Mouse (Mus musculus) granulocyte monocyte progenitor cell, adult 5-6 weeks (primary cell): ENCODE data around the gene Slc17a6. TPM values are rescaled to one million over a fixed set of nuclear protein-coding genes. Genes with fewer than 3 reads are reported as not detected.
A peak's percentile ranks its signal among the peaks of the same experiment; 100 is the strongest.

Experiments
- ATAC-seq: replicated peaks from 2 replicates; pipeline ENCODE4 v1.8.0; 2016; ENCODE audit warnings: mild to moderate bottlenecking, moderate TSS enrichment, inconsistent platforms; ENCODE audit not compliant: poor library complexity, severe bottlenecking
- total RNA-seq, 2 experiments: library from RNA; stranded (forward) in 1 of 2; stranded (reverse) in 1 of 2; fragments of 200-712, 200-1000 nt in 1 of 2; fragments of >200 nt in 1 of 2; fragmentation: Nextera tagmentation in 1 of 2; gene quantifications; 2 replicates each; pipeline ENCODE4 v1.2.3; 2014 to 2017

Gene Slc17a6
- total RNA-seq (2014; fragmentation: Nextera tagmentation) (not detected in 2 replicates), total RNA-seq (2017) (not detected in 2 replicates)

GRCm38 (mm10) chr7:51621694-51622145 lies at the start of gene Slc17a6:
Gene Slc17a6, plus strand, starts transcription at chr7:51622006.
- ATAC-seq, result peak; percentile 82

- no peak for ATAC-seq
These were observed 21.8 kb upstream of the Slc17a6 start for GRCm38 (mm10) chr7:51600021-51600420.

- no peak for ATAC-seq
These were observed 18.1 kb upstream of the Slc17a6 start for GRCm38 (mm10) chr7:51603741-51604140.

- no peak for ATAC-seq
These were observed 7.4 kb upstream of the Slc17a6 start for GRCm38 (mm10) chr7:51614404-51614803.

GRCm38 (mm10) chr7:51617941-51618340 lies 3.9 kb upstream of the Slc17a6 start:
- ATAC-seq, result no peak

GRCm38 (mm10) chr7:51618412-51618811 lies 3.4 kb upstream of the Slc17a6 start:
- ATAC-seq, result no peak

- no peak for ATAC-seq
These were observed 1.8 kb upstream of the Slc17a6 start for GRCm38 (mm10) chr7:51619977-51620376.

- no peak for ATAC-seq
These were observed 390 bp downstream of the Slc17a6 start for GRCm38 (mm10) chr7:51622196-51622595.

GRCm38 (mm10) chr7:51622666-51623065 lies 860 bp downstream of the Slc17a6 start:
- ATAC-seq, result no peak

GRCm38 (mm10) chr7:51624336-51624897 lies 2.6 kb downstream of the Slc17a6 start:
- ATAC-seq, result no peak

- ATAC-seq, result peak; percentile 31
These were observed 3.4 kb downstream of the Slc17a6 start for GRCm38 (mm10) chr7:51625161-51625560.

- ATAC-seq, result no peak
These were observed 3.9 kb downstream of the Slc17a6 start for GRCm38 (mm10) chr7:51625591-51626255.

- no peak for ATAC-seq
These were observed 4.7 kb downstream of the Slc17a6 start for GRCm38 (mm10) chr7:51626451-51627000.

- ATAC-seq, result no peak
These were observed 5.3 kb downstream of the Slc17a6 start for GRCm38 (mm10) chr7:51627001-51627631.

- ATAC-seq, result no peak
These were observed 5.9 kb downstream of the Slc17a6 start for GRCm38 (mm10) chr7:51627666-51628065.

- no peak for ATAC-seq
These were observed 6.5 kb downstream of the Slc17a6 start for GRCm38 (mm10) chr7:51628349-51628748.

- no peak for ATAC-seq
These were observed 7.4 kb downstream of the Slc17a6 start for GRCm38 (mm10) chr7:51629206-51629605.

- no peak for ATAC-seq
These were observed 9.4 kb downstream of the Slc17a6 start for GRCm38 (mm10) chr7:51631171-51631570.

GRCm38 (mm10) chr7:51632543-51633229 lies 10.9 kb downstream of the Slc17a6 start:
- no peak for ATAC-seq

- ATAC-seq, result no peak
These were observed 11.5 kb downstream of the Slc17a6 start for GRCm38 (mm10) chr7:51633230-51633844.
